Mouse (Mus musculus) left cerebral cortex, postnatal 25 days (tissue): ENCODE results near the gene Msln. TPM values are rescaled to one million over a fixed set of nuclear protein-coding genes. Genes with fewer than 3 reads are reported as not detected.
"Not testable (repeated sequence)": the region's sequence is repeated elsewhere in the genome, so short reads cannot be mapped to it uniquely, and the experiment has no call there.

Experiments used
- DNase-seq, 2 experiments: peaks; one replicate each; pipeline ENCODE4 v3.0.0; 2022; ENCODE audit warnings: low spot score in 2 of 2, mixed read lengths in 1 of 2
- intact Hi-C: fragments of 180-260 bp; cut with DNase I; formaldehyde crosslinking; loops from one replicate; pipeline ENCODE4 v1.15.1; 2025
- total RNA-seq, 2 experiments: library from RNA; stranded (reverse); gene quantifications; 2 replicates each; pipeline ENCODE4 v1.2.3; 2021

Msln gene
- total RNA-seq, 2 experiments from 2014 or later = 2.2 to 3.8 TPM

GRCm38 (mm10) chr17:25775318-25776062 is 21.3 kb upstream of the Msln start:
- intact Hi-C loops = no loop called here
- DNase-seq = no peak

GRCm38 (mm10) chr17:25773549-25774120 is 19.5 kb upstream of the Msln start, which contains the start of gene Narfl:
TSS of gene Narfl (plus strand) at chr17:25773776.
- DNase-seq = peak; percentile 97 to 99

GRCm38 (mm10) chr17:25769331-25769730 is 15.2 kb upstream of the Msln start:
- no peak for DNase-seq
- intact Hi-C loops = no loop called here

More at GRCm38 (mm10) chr17:25773549-25774120, 19.5 kb upstream of the Msln start, which contains the start of gene Narfl:
- intact Hi-C loops = loop anchor here (1.0 to 5.0 kb wide), 3 partner anchors 24 to 41 kb away; partner anchors contain the start of gene Metrn

- intact Hi-C loops = no loop called here
- DNase-seq = no peak
Observed at GRCm38 (mm10) chr17:25765886-25766285, 11.7 kb upstream of the Msln start.

- intact Hi-C loops = loop anchor here (5.0 kb wide), 1 partner anchor 40 kb away; no protein-coding TSS in a partner anchor
- DNase-seq = no peak
Observed at GRCm38 (mm10) chr17:25762591-25762990, 8.4 kb upstream of the Msln start.

GRCm38 (mm10) chr17:25761561-25761970 is 7.4 kb upstream of the Msln start:
- DNase-seq = peak; percentile 59 to 85
- intact Hi-C loops = loop anchor here (5.0 kb wide), 1 partner anchor 41 kb away; no protein-coding TSS in a partner anchor

- intact Hi-C loops = loop anchor here (5.0 kb wide), 1 partner anchor 42 kb away; no protein-coding TSS in a partner anchor
- DNase-seq = peak in 1 of 2 experiments; percentile 82
Observed at GRCm38 (mm10) chr17:25760148-25760547, 6.0 kb upstream of the Msln start.

GRCm38 (mm10) chr17:25757691-25758090 is 3.5 kb upstream of the Msln start:
- intact Hi-C loops = no loop called here
- DNase-seq = no peak

- intact Hi-C loops = no loop called here
- no peak for DNase-seq
Observed at GRCm38 (mm10) chr17:25756378-25757242, 2.4 kb upstream of the Msln start.

- intact Hi-C loops = no loop called here
- DNase-seq = no peak
Observed at GRCm38 (mm10) chr17:25755627-25756377, 1.6 kb upstream of the Msln start.

GRCm38 (mm10) chr17:25755086-25755485 is 908 bp upstream of the Msln start:
- intact Hi-C loops = no loop called here

GRCm38 (mm10) chr17:25751446-25751845 is 2.7 kb downstream of the Msln start:
- peak in 1 of 2 experiments; percentile 19 for DNase-seq
- intact Hi-C loops = no loop called here

More at GRCm38 (mm10) chr17:25755086-25755485, 908 bp upstream of the Msln start:
- DNase-seq = no peak

- intact Hi-C loops = loop anchor here (10.0 kb wide), 1 partner anchor 925 kb away; no protein-coding TSS in a partner anchor
- DNase-seq = no peak
Observed at GRCm38 (mm10) chr17:25749314-25749713, 4.9 kb downstream of the Msln start.

- intact Hi-C loops = loop anchor here (10.0 kb wide), 1 partner anchor 923 kb away; no protein-coding TSS in a partner anchor
- DNase-seq = peak in 1 of 2 experiments; percentile 47
Observed at GRCm38 (mm10) chr17:25748238-25748637, 5.9 kb downstream of the Msln start.

GRCm38 (mm10) chr17:25744311-25744710 is 9.9 kb downstream of the Msln start:
- intact Hi-C loops = loop anchor here (10.0 kb wide), 1 partner anchor 920 kb away; no protein-coding TSS in a partner anchor
- no peak for DNase-seq

- intact Hi-C loops = loop anchor here (10.0 kb wide), 1 partner anchor 919 kb away; no protein-coding TSS in a partner anchor
- no peak for DNase-seq
Observed at GRCm38 (mm10) chr17:25743831-25744230, 10.3 kb downstream of the Msln start.

- intact Hi-C loops = loop anchor here (10.0 kb wide), 1 partner anchor 917 kb away; no protein-coding TSS in a partner anchor
- DNase-seq = not testable (repeated sequence)
Observed at GRCm38 (mm10) chr17:25741471-25741870, 12.7 kb downstream of the Msln start.

- no peak for DNase-seq
- intact Hi-C loops = no loop called here
Observed at GRCm38 (mm10) chr17:25738861-25739260, 15.3 kb downstream of the Msln start.

- intact Hi-C loops = no loop called here
- no peak for DNase-seq
Observed at GRCm38 (mm10) chr17:25735745-25736144, 18.4 kb downstream of the Msln start, which contains the start of gene Mslnl. TSS of gene Mslnl (plus strand) at chr17:25736042.
